Mouse (Mus musculus): ENCODE data around the gene Zdhhc1. TPM values are rescaled to one million over a fixed set of nuclear protein-coding genes. Genes with fewer than 3 reads are reported as not detected.

Zdhhc1 gene
- polyA plus RNA-seq, 1 experiment: 0.14 TPM

DNA sequence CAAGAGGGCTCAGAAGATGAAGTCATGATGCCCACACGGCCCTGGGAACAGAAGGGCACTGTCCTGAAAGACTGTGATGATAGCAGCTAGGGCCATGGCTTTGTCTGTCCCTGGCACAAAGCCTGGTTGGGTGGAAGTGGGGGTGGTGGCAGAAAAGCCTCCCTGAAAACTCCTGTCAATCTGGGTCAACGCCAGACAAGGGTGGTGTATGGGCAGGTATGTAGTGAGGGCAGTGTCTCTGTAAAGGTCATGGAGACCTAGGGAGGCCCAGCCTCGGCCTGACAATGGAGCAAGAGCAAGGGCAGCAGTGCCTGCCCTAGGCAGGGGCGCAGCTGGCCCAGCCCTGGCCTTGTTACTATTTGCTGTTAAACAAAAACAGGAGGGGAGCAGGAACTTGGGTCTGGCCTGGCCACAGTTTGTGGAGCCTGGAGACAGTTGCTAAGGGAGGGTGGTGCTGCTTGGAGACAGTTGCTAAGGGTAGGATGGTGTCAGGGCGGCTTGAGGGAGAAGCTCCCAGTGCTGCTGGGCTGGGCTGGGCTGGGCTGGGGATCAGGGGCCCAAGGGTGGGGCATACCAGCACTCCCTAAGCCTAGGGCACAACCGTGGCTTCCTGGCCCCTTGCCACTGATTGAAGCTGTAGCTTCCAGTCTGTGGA, 27.5 kb downstream of the Zdhhc1 start:
- H3K27me3 ChIP-seq (ENCODE audit: control insufficient read depth): peaks cover 71% of the 10 kb centered on the region
- TF ChIP-seq GATA1 (IDR thresholded peaks at IDR 0.05; ENCODE audit: low read length): no peak
- no peak for TF ChIP-seq TAL1 (IDR thresholded peaks at IDR 0.05; ENCODE audit: low read length)

GRCm38 (mm10) chr8:105468002-105468720, 28.5 kb downstream of the Zdhhc1 start:
- no peak overlapping the region for H3K4me3 ChIP-seq (replicated peaks)
- H3K36me3 ChIP-seq (ENCODE audit: control insufficient read depth): no peaks in the 10 kb centered on the region
- peaks cover 43% of the 10 kb centered on the region for H3K4me1 ChIP-seq (ENCODE audit: control insufficient read depth)
- no peaks in the 10 kb centered on the region for H3K9me3 ChIP-seq (ENCODE audit: control insufficient read depth, low read length)
- peaks cover 63% of the 10 kb centered on the region for H3K27me3 ChIP-seq (ENCODE audit: control insufficient read depth)
- TF ChIP-seq TAL1 (IDR thresholded peaks at IDR 0.05; ENCODE audit: low read length) (no peak), GATA1 (IDR thresholded peaks at IDR 0.05; ENCODE audit: low read length) (no peak)

More for the DNA sequence above, 27.5 kb downstream of the Zdhhc1 start:
- Histone ChIP-seq H3K36me3 (ENCODE audit: control insufficient read depth) (no peaks in the 10 kb centered on the region), H3K4me1 (ENCODE audit: control insufficient read depth) (peaks cover 49% of the 10 kb centered on the region), H3K9me3 (ENCODE audit: control insufficient read depth, low read length) (no peaks in the 10 kb centered on the region), H3K4me3 (replicated peaks) (no peak overlapping the region)

DNA sequence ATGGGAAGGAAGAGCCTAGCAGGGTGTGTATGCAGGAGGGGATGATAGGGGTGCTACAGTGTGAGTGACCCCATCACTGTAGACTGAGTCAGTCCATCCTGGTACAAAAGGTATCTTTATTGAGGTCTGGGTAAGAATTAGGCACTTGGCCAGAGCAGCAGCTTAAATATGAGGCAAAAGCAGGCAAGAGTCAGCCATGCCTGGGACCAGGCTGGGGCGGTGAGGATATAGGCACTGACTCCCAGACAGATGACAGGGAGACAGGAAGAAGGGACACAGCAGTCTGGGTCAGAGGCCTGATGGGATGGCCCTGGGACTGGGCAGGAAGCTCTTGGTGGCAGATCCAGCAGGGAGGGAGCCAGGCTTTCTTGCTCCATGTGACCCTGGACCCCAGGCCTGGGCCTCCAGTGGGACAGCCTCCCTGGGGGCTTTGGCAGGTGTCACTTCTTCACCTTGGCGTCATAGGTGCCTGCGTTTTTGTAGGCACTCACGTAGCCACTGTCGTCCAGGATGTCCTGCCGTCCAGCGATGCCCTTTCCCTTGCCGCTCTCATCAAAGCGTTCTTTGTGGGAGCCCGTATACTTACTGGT, 29.2 kb downstream of the Zdhhc1 start:
- no peaks in the 10 kb centered on the region for H3K36me3 ChIP-seq (ENCODE audit: control insufficient read depth)
- peaks cover 57% of the 10 kb centered on the region for H3K27me3 ChIP-seq (ENCODE audit: control insufficient read depth)
- no peak overlapping the region for H3K4me3 ChIP-seq (replicated peaks)
- H3K9me3 ChIP-seq (ENCODE audit: control insufficient read depth, low read length): no peaks in the 10 kb centered on the region
- peaks cover 43% of the 10 kb centered on the region for H3K4me1 ChIP-seq (ENCODE audit: control insufficient read depth)
- TF ChIP-seq TAL1 (IDR thresholded peaks at IDR 0.05; ENCODE audit: low read length): no peak
- TF ChIP-seq GATA1 (IDR thresholded peaks at IDR 0.05; ENCODE audit: low read length): no peak

DNA sequence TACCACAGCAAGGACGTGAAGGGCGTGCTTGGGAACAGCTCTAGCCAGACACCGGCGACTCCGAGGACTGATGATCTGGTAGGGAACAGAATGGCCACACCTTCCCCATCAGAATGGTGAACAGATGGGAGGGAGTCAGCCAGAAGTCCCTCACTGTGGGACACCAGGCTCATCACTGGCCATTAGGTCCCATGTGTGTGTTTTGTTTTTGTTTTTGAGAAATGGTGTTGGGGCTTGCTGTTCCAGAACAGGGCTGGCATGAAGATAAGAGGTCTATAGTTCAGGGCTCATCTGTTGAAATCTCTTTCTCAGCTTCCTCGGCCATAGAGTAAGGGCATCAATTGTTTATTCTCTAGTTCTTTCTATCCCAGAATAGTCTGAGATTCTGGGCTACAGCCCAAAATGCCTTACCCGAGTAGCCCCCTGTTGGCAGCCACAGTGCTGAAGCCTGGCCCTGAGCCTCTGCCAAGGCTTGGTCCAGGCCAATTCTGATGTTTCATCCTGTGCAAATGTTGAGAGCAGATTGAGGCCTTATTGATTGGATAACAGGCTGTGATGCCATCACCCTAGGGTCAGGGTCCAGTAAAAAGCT, 29.9 kb downstream of the Zdhhc1 start:
- Histone ChIP-seq H3K9me3 (ENCODE audit: control insufficient read depth, low read length) (no peaks in the 10 kb centered on the region), H3K4me1 (ENCODE audit: control insufficient read depth) (peaks cover 43% of the 10 kb centered on the region), H3K4me3 (replicated peaks) (no peak overlapping the region), H3K36me3 (ENCODE audit: control insufficient read depth) (no peaks in the 10 kb centered on the region), H3K27me3 (ENCODE audit: control insufficient read depth) (peaks cover 50% of the 10 kb centered on the region)
- TF ChIP-seq GATA1 (IDR thresholded peaks at IDR 0.05; ENCODE audit: low read length) (no peak), TAL1 (IDR thresholded peaks at IDR 0.05; ENCODE audit: low read length) (no peak)

DNA sequence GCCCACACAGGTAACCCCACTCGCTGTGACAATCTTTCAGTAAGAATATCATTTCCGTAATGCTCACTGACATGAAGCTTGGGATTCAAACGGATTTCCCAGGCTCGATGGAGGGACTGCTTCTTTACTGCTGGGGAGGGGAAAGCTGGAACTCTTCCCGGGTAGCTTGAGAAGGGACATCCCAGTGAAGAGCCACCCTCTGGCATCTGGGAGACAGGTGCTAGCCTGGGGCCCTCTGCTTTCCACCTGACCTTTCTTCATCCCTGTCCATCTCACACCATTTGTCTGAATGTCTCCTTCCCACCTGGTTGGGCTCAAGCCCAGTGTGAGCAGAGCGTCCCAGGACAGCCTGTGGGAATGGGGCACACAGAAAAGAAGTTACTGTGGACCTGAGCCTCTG, 30.5 kb downstream of the Zdhhc1 start:
- TF ChIP-seq GATA1 (IDR thresholded peaks at IDR 0.05; ENCODE audit: low read length) (no peak), TAL1 (IDR thresholded peaks at IDR 0.05; ENCODE audit: low read length) (no peak)
- H3K4me1 ChIP-seq (ENCODE audit: control insufficient read depth): peaks cover 38% of the 10 kb centered on the region
- no peaks in the 10 kb centered on the region for H3K36me3 ChIP-seq (ENCODE audit: control insufficient read depth)
- H3K9me3 ChIP-seq (ENCODE audit: control insufficient read depth, low read length): no peaks in the 10 kb centered on the region
- peaks cover 45% of the 10 kb centered on the region for H3K27me3 ChIP-seq (ENCODE audit: control insufficient read depth)
- H3K4me3 ChIP-seq (replicated peaks): no peak overlapping the region

DNA sequence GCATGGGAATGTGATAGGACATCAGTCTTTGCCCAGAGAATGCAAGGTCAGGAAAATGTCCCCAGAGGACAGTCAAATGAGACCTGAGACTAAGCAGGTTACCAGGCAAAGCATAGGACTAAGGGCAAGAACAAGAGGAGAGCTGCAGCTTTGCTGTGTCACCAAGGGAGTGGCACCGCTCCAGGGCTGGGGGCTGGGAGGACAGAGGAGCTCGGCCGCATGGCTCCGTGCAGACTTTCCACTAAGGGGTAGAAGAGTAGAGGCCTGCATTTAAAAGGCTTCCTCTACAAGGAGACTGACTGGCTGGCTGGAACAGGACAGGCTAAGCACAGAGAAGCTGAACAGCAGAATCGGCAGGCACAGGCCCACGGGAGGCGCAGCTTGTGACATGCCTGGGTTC, 32.1 kb downstream of the Zdhhc1 start:
- TF ChIP-seq GATA1 (IDR thresholded peaks at IDR 0.05; ENCODE audit: low read length) (no peak), TAL1 (IDR thresholded peaks at IDR 0.05; ENCODE audit: low read length) (no peak)
- Histone ChIP-seq H3K4me3 (replicated peaks) (no peak overlapping the region), H3K36me3 (ENCODE audit: control insufficient read depth) (no peaks in the 10 kb centered on the region), H3K4me1 (ENCODE audit: control insufficient read depth) (peaks cover 21% of the 10 kb centered on the region), H3K9me3 (ENCODE audit: control insufficient read depth, low read length) (no peaks in the 10 kb centered on the region), H3K27me3 (ENCODE audit: control insufficient read depth) (peaks cover 34% of the 10 kb centered on the region)

GRCm38 (mm10) chr8:105461085-105461803, 35.5 kb downstream of the Zdhhc1 start:
- H3K4me1 ChIP-seq (ENCODE audit: control insufficient read depth): peaks cover 9% of the 10 kb centered on the region
- H3K36me3 ChIP-seq (ENCODE audit: control insufficient read depth): no peaks in the 10 kb centered on the region
- H3K9me3 ChIP-seq (ENCODE audit: control insufficient read depth, low read length): no peaks in the 10 kb centered on the region
- H3K27me3 ChIP-seq (ENCODE audit: control insufficient read depth): peaks cover 39% of the 10 kb centered on the region
- TF ChIP-seq GATA1 (IDR thresholded peaks at IDR 0.05; ENCODE audit: low read length): no peak
- no peak for TF ChIP-seq TAL1 (IDR thresholded peaks at IDR 0.05; ENCODE audit: low read length)
- H3K4me3 ChIP-seq (replicated peaks): no peak overlapping the region

GRCm38 (mm10) chr8:105455218-105455617, 41.5 kb downstream of the Zdhhc1 start:
- Histone ChIP-seq H3K4me3 (replicated peaks) (peak overlapping the region; percentile 25), H3K27me3 (ENCODE audit: control insufficient read depth) (peaks cover 21% of the 10 kb centered on the region), H3K4me1 (ENCODE audit: control insufficient read depth) (peaks cover 42% of the 10 kb centered on the region), H3K9me3 (ENCODE audit: control insufficient read depth, low read length) (no peaks in the 10 kb centered on the region), H3K36me3 (ENCODE audit: control insufficient read depth) (no peaks in the 10 kb centered on the region)
- TF ChIP-seq TAL1 (IDR thresholded peaks at IDR 0.05; ENCODE audit: low read length) (no peak), GATA1 (IDR thresholded peaks at IDR 0.05; ENCODE audit: low read length) (no peak)

Data from erythroblast, embryonic 14.5 days (primary cell).